Mouse (Mus musculus) kidney, adult 10 weeks (tissue): ENCODE results near the gene Vldlr. TPM values are rescaled to one million over a fixed set of nuclear protein-coding genes. Genes with fewer than 3 reads are reported as not detected.

Source experiments
- polyA plus RNA-seq: library from polyadenylated mRNA; stranded (reverse); fragments of 350-450 nt; fragmentation: Illumina TruSeq; extraction: RNeasy Lipid Tissue Mini Kit (QIAGEN cat#74804); gene quantifications from one replicate; pipeline ENCODE4 v1.2.3, GENCODE M21; 2014; ENCODE audit warnings: low read depth, low replicate concordance

Gene Vldlr
- polyA plus RNA-seq, result 83.3 TPM

GRCm38 (mm10) chr19:27216318-27216717 lies at the start of gene Vldlr:
TSS of gene Vldlr (plus strand) at chr19:27216484.

Other genes with a start within 250 kb of the Vldlr start
- 0.08 TPM for gene Kcnv2, start 106.1 kb downstream of the Vldlr start, polyA plus RNA-seq
- 112 TPM for gene Pum3, start 213.3 kb downstream of the Vldlr start, polyA plus RNA-seq